Mouse (Mus musculus) B cell, adult 67 days (primary cell): ENCODE data around the gene Gm2056. TPM values are rescaled to one million over a fixed set of nuclear protein-coding genes. Genes with fewer than 3 reads are reported as not detected.

Source experiments
- total RNA-seq, 2 experiments: library from RNA; stranded (reverse); gene quantifications; 4 replicates each; pipeline ENCODE4 v1.2.4; 2023

Gm2056 gene
- total RNA-seq: not detected

GRCm38 (mm10) chr12:88026704-88027103, at the start of gene Gm2056:
TSS of gene Gm2056 (plus strand) at chr12:88027004.

GRCm38 (mm10) chr12:88011548-88011947, 15.3 kb upstream of the Gm2056 start, which contains the start of gene Gm2075:
TSS of gene Gm2075 (plus strand) at chr12:88011848.

GRCm38 (mm10) chr12:88018671-88019070, 8.1 kb upstream of the Gm2056 start, which contains the start of gene Gm6803:
TSS of gene Gm6803 (minus strand) at chr12:88018771.

Other genes starting within 250 kb of the Gm2056 start
- gene Gm21936, start 231.5 kb upstream of the Gm2056 start, total RNA-seq: not detected
- gene BB287469, start 210.4 kb upstream of the Gm2056 start, total RNA-seq: not detected
- not detected for gene Gm2001, start 184.7 kb upstream of the Gm2056 start, total RNA-seq
- gene Gm2016, start 152.9 kb upstream of the Gm2056 start, total RNA-seq: not detected
- gene Gm2022, start 131.6 kb upstream of the Gm2056 start, total RNA-seq: not detected
- not detected for gene Gm2035, start 107.1 kb upstream of the Gm2056 start, total RNA-seq
- not detected for gene Gm2042, start 72.9 kb upstream of the Gm2056 start, total RNA-seq
- gene Gm2075, start 15.2 kb upstream of the Gm2056 start, total RNA-seq: not detected
- gene Gm6803, start 8.2 kb upstream of the Gm2056 start, total RNA-seq: not detected
- gene Gm16368, start 56.7 kb downstream of the Gm2056 start, total RNA-seq: not detected
- gene Gm10436, start 155.1 kb downstream of the Gm2056 start, total RNA-seq: not detected
- gene Gm8332, start 223.1 kb downstream of the Gm2056 start, total RNA-seq: not detected
- not detected for gene Gm5662, start 247.5 kb downstream of the Gm2056 start, total RNA-seq